Mouse (Mus musculus) liver, embryonic 14.5 days (tissue): ENCODE data around the gene Atp8a2.

ENCODE experiments used
- CTCF ChIP-seq: IDR thresholded peaks from 2 replicates; pipeline ENCODE4 v1.5.1; 2016; ENCODE audit warnings: antibody characterized with exemption, low read depth, control low read depth
- EP300 ChIP-seq: IDR thresholded peaks from 2 replicates; pipeline ENCODE4 v1.6.1; 2016; ENCODE audit warnings: antibody characterized with exemption, low read depth

DNA sequence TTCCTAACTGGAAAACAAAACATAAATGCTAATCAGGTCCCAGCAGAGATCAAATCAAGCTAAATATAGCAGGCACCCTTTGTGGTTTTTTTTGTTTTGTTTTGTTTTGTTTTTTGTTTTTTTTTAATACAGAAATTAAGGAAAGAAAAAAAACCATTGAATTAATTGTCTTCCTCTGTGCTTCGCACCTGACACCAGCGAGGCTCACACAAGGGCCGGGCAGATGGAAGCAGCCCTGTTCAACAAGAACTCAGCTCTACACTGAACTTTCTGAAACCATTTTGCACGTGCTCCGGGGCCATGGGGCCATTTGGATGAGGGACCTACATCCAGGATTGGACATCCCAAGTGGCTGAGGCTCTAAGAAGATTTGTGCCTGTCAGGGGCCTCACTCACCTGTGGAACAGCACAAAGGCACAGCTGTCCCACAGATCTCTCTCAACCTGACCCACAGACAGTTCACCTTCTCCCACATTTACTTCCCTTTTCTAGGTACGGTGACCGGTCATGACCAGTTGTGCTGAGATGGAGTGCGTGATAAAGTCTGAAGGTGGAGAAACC, 459.2 kb downstream of the Atp8a2 start:
- TF ChIP-seq CTCF (no peak), EP300 (no peak)
